Mouse (Mus musculus) liver, embryonic 16.5 days (tissue): ENCODE results near the gene Selenbp1. TPM values are rescaled to one million over a fixed set of nuclear protein-coding genes. Genes with fewer than 3 reads are reported as not detected.
"Not testable (repeated sequence)": the region's sequence is repeated elsewhere in the genome, so short reads cannot be mapped to it uniquely, and the experiment has no call there.

ENCODE experiments used
- ATAC-seq: fragments of 200-750 bp; cut with Nextera tagmentation; 2 replicates; pipeline ENCODE4 v1.8.0; 2017; ENCODE audit warnings: low read depth, mild to moderate bottlenecking, moderate number of reproducible peaks, moderate library complexity
- H3K27ac ChIP-seq: fragments of 300-500 bp; sonication (generic); 2 replicates; pipeline ENCODE4 v1.5.1; 2014; ENCODE audit warnings: mild to moderate bottlenecking, low read length
- H3K27me3 ChIP-seq: fragments of 300-500 bp; sonication (generic); 2 replicates; pipeline ENCODE4 v1.6.1; 2014; ENCODE audit warnings: low read depth, low read length, mixed read lengths; ENCODE audit not compliant: control insufficient read depth, insufficient read depth
- H3K36me3 ChIP-seq: fragments of 300-500 bp; sonication (generic); 2 replicates; pipeline ENCODE4 v1.6.1; 2014; ENCODE audit warnings: mild to moderate bottlenecking; ENCODE audit not compliant: control insufficient read depth, insufficient read depth
- H3K4me1 ChIP-seq: fragments of 300-500 bp; sonication (generic); 2 replicates; pipeline ENCODE4 v1.6.1; 2014; ENCODE audit warnings: low read depth, low read length, mixed read lengths; ENCODE audit not compliant: control insufficient read depth
- H3K4me2 ChIP-seq: fragments of 300-500 bp; sonication (generic); 2 replicates; pipeline ENCODE4 v1.6.1; 2014; ENCODE audit warnings: low read depth, low read length, mixed read lengths
- H3K4me3 ChIP-seq: fragments of 300-500 bp; sonication (generic); 2 replicates; pipeline ENCODE4 v1.5.1; 2014; ENCODE audit warnings: low read depth, mild to moderate bottlenecking, low read length
- H3K9ac ChIP-seq: fragments of 300-500 bp; sonication (generic); 2 replicates; pipeline ENCODE4 v1.6.1; 2014; ENCODE audit warnings: low read depth, low read length
- H3K9me3 ChIP-seq: fragments of 300-500 bp; sonication (generic); replicated peaks from 2 replicates; pipeline ENCODE4 v1.6.1; 2016; ENCODE audit warnings: low read length; ENCODE audit not compliant: control insufficient read depth
- WGBS: fragments of 180-500 bp; shearing (Covaris S2); extraction: QIAGEN DNeasy Blood & Tissue Kit; methylation state at CpG from one replicate; pipeline ENCODE4 v1.1.7; 2014; ENCODE audit not compliant: insufficient replicate concordance; 5-methylcytosine and 5-hydroxymethylcytosine counted together
- polyA plus RNA-seq: library from polyadenylated mRNA; unstranded; fragments of >200 nt; fragmentation: Nextera tagmentation; extraction: Ambion mirVana; gene quantifications from 2 replicates; pipeline ENCODE4 v1.2.1, GENCODE M21; 2015

The Selenbp1 gene
- polyA plus RNA-seq, 1 experiment from 2014 or later: 163 TPM

- not testable (repeated sequence) for H3K9me3 ChIP-seq, H3K36me3 ChIP-seq, H3K9ac ChIP-seq, H3K4me3 ChIP-seq, H3K4me2 ChIP-seq, ATAC-seq, H3K27me3 ChIP-seq
- peak overlapping the region; percentile 44; the same call in 1 of the 2 replicates for H3K27ac ChIP-seq
- WGBS: 63% methylated on average over 7 of the region's 7 CpGs
- peaks cover 41% of the 10 kb centered on the region for H3K4me1 ChIP-seq
Observed at GRCm38 (mm10) chr3:94930386-94931266, 2.2 kb upstream of the Selenbp1 start.

- H3K4me3 ChIP-seq, H3K9me3 ChIP-seq, H3K9ac ChIP-seq, H3K27me3 ChIP-seq, H3K4me2 ChIP-seq, H3K36me3 ChIP-seq: not testable (repeated sequence)
- peak overlapping the region; percentile 89 for H3K27ac ChIP-seq
- peak; percentile 17 for ATAC-seq
- 44% methylated on average over 10 of the region's 10 CpGs for WGBS
- H3K4me1 ChIP-seq: peaks cover 43% of the 10 kb centered on the region
Observed at GRCm38 (mm10) chr3:94931427-94932082, 1.3 kb upstream of the Selenbp1 start.

GRCm38 (mm10) chr3:94932279-94932678 lies 577 bp upstream of the Selenbp1 start:
- not testable (repeated sequence) for ATAC-seq
- peaks cover 38% of the 10 kb centered on the region for H3K4me1 ChIP-seq

GRCm38 (mm10) chr3:94933604-94934003 lies 748 bp downstream of the Selenbp1 start:
- peaks cover 38% of the 10 kb centered on the region for H3K4me1 ChIP-seq
- H3K36me3 ChIP-seq, H3K9ac ChIP-seq, ATAC-seq, H3K9me3 ChIP-seq, H3K27me3 ChIP-seq: not testable (repeated sequence)
- peak overlapping the region; percentile 89 for H3K27ac ChIP-seq
- H3K4me3 ChIP-seq: peak overlapping the region; percentile 64
- H3K4me2 ChIP-seq: peak overlapping the region; percentile 57
- WGBS: no CpG with 5 or more reads among the region's 2 CpGs

More at GRCm38 (mm10) chr3:94932279-94932678, 577 bp upstream of the Selenbp1 start:
- H3K9me3 ChIP-seq, H3K36me3 ChIP-seq, H3K27me3 ChIP-seq, H3K9ac ChIP-seq, H3K4me3 ChIP-seq: not testable (repeated sequence)
- Histone ChIP-seq H3K27ac (peak overlapping the region; percentile 89), H3K4me2 (peak overlapping the region; percentile 57)
- WGBS: 38% methylated on average over 2 of the region's 2 CpGs

- H3K36me3 ChIP-seq, H3K4me3 ChIP-seq, ATAC-seq, H3K9me3 ChIP-seq, H3K27ac ChIP-seq, H3K9ac ChIP-seq, H3K27me3 ChIP-seq: not testable (repeated sequence)
- peaks cover 38% of the 10 kb centered on the region for H3K4me1 ChIP-seq
- WGBS: 27% methylated on average over 3 of the region's 3 CpGs
- peak overlapping the region; percentile 17; the same call in 1 of the 2 replicates for H3K4me2 ChIP-seq
Observed at GRCm38 (mm10) chr3:94934564-94934963, 1.7 kb downstream of the Selenbp1 start.

GRCm38 (mm10) chr3:94935332-94935731 lies 2.5 kb downstream of the Selenbp1 start:
- not testable (repeated sequence) for H3K27me3 ChIP-seq, ATAC-seq, H3K36me3 ChIP-seq, H3K9me3 ChIP-seq, H3K4me3 ChIP-seq, H3K9ac ChIP-seq
- Histone ChIP-seq H3K27ac (peak overlapping the region; percentile 50; the same call in 1 of the 2 replicates), H3K4me2 (peak overlapping the region; percentile 24; the same call in 1 of the 2 replicates), H3K4me1 (peaks cover 38% of the 10 kb centered on the region)
- 73% methylated on average over 3 of the region's 3 CpGs for WGBS

GRCm38 (mm10) chr3:94936147-94936546 lies 3.3 kb downstream of the Selenbp1 start:
- H3K4me3 ChIP-seq, ATAC-seq, H3K9ac ChIP-seq, H3K27ac ChIP-seq, H3K27me3 ChIP-seq, H3K9me3 ChIP-seq, H3K4me2 ChIP-seq, H3K36me3 ChIP-seq: not testable (repeated sequence)
- WGBS: 33% methylated on average over 5 of the region's 5 CpGs
- H3K4me1 ChIP-seq: peaks cover 34% of the 10 kb centered on the region

GRCm38 (mm10) chr3:94937194-94937593 lies 4.3 kb downstream of the Selenbp1 start:
- not testable (repeated sequence) for H3K9me3 ChIP-seq, H3K4me2 ChIP-seq, H3K27me3 ChIP-seq, H3K9ac ChIP-seq, H3K36me3 ChIP-seq, ATAC-seq, H3K27ac ChIP-seq, H3K4me3 ChIP-seq
- whole genome bisulfite sequencing: 87% methylated on average over 6 of the region's 7 CpGs
- peaks cover 32% of the 10 kb centered on the region for H3K4me1 ChIP-seq

GRCm38 (mm10) chr3:94940033-94940432 lies 7.2 kb downstream of the Selenbp1 start:
- WGBS: 53% methylated on average over 9 of the region's 9 CpGs
- H3K9me3 ChIP-seq, ATAC-seq, H3K36me3 ChIP-seq, H3K4me3 ChIP-seq, H3K27ac ChIP-seq, H3K4me2 ChIP-seq, H3K9ac ChIP-seq, H3K27me3 ChIP-seq: not testable (repeated sequence)
- H3K4me1 ChIP-seq: peaks cover 28% of the 10 kb centered on the region
